21 mouse cellular contexts compared by ENCODE assay signal in genomic region chr5:51541557-51541956, GRCm38 (mm10). TPM values are rescaled to one million over a fixed set of nuclear protein-coding genes. Genes with fewer than 3 reads are reported as not detected.
DNase-seq lines count a peak whose midpoint lies in the region; ATAC-seq and TF ChIP-seq lines count a peak whose summit lies in the region.
"Had no signal": no experiment of that assay in that cellular context is flagged by ENCODE, and none has a peak within 500 bp of the region (broad histone marks: within the 10 kb centered on the region; RNA-seq: fewer than 3 reads in every experiment).

No protein-coding gene starts in this region.

- no peak overlapping the region for H3K4me3 ChIP-seq in gastrocnemius, adult 2 months
- H3K4me3 ChIP-seq in heart, embryonic 15.5 days = no peak overlapping the region
- H3K4me3 ChIP-seq in kidney, adult 2 months (ENCODE audit: insufficient read depth, low read depth, low read length) = no peak overlapping the region
- no peak overlapping the region for H3K4me3 ChIP-seq in kidney, embryonic 14.5 days (ENCODE audit: low read length)
- H3K4me3 ChIP-seq: embryonic facial prominence, embryonic 10.5 days; forebrain, embryonic 13.5 days; hindbrain, embryonic 15.5 days had no signal

- intact Hi-C loops in gastrocnemius, adult 2 months (cut with DNase I) = no loop called here
- intact Hi-C loops in heart, postnatal 10 days (cut with DNase I) = no loop called here

- H3K27me3 ChIP-seq in heart, embryonic 15.5 days = no peaks in the 10 kb centered on the region
- no peaks in the 10 kb centered on the region for H3K27me3 ChIP-seq in kidney, adult 2 months (replicated peaks; ENCODE audit: control insufficient read depth, insufficient read depth, low read length)
- no peaks in the 10 kb centered on the region for H3K27me3 ChIP-seq in kidney, embryonic 14.5 days (ENCODE audit: control insufficient read depth, insufficient read depth, low read length)
- H3K27me3 ChIP-seq: forebrain, embryonic 13.5 days; hindbrain, embryonic 15.5 days had no signal

- no peaks in the 10 kb centered on the region for H3K36me3 ChIP-seq in heart, embryonic 15.5 days
- no peaks in the 10 kb centered on the region; the same call in 1 of the 2 replicates for H3K36me3 ChIP-seq in kidney, adult 2 months (ENCODE audit: control insufficient read depth, insufficient read depth, low read length)
- H3K36me3 ChIP-seq in kidney, embryonic 14.5 days (ENCODE audit: control insufficient read depth, insufficient read depth, low read length) = no peaks in the 10 kb centered on the region
- H3K36me3 ChIP-seq: embryonic facial prominence, embryonic 10.5 days; G1E; hindbrain, embryonic 15.5 days had no signal

- no peak overlapping the region for H3K4me2 ChIP-seq in heart, embryonic 15.5 days
- H3K4me2 ChIP-seq in kidney, embryonic 14.5 days (replicated peaks; ENCODE audit: low read depth, low read length) = no peak overlapping the region
- H3K4me2 ChIP-seq: forebrain, embryonic 13.5 days; hindbrain, embryonic 15.5 days had no signal

- 67% methylated on average over 3 of the region's 3 CpGs for WGBS in heart, embryonic 15.5 days
- WGBS in kidney, adult 2 months = 31% methylated on average over 3 of the region's 3 CpGs
- 82% methylated on average over 3 of the region's 3 CpGs for WGBS in kidney, embryonic 14.5 days

- DNase-seq in gastrocnemius, adult 2 months = no peak
- DNase-seq in gastrocnemius, postnatal 25 days = no peak
- no peak for DNase-seq in heart, postnatal 10 days
- peak; percentile 60 for DNase-seq in kidney, adult 2 months
- DNase-seq in kidney, postnatal 36 days = peak; percentile 40 to 65
- DNase-seq in kidney, postnatal 10 days = no peak
- DNase-seq: adrenal gland, adult 8-10 months; adrenal gland, postnatal 36 days; B cell, adult 2 months; cerebellum, adult 2 months; cerebellum, postnatal 10 days; forebrain, postnatal 0 days; gastrocnemius, postnatal 36 days; heart, adult 11 months had no signal

- ATAC-seq in heart, embryonic 15.5 days (replicated peaks; ENCODE audit: insufficient number of reproducible peaks, insufficient read depth, low FRiP score, low read depth) = no peak
- ATAC-seq in kidney, embryonic 14.5 days (ENCODE audit: low FRiP score, low TSS enrichment) = no peak
- ATAC-seq: CD4-positive, CD25-positive, alpha-beta regulatory T cell, adult 4 months; forebrain, embryonic 13.5 days; forebrain, postnatal 0 days had no signal

- H3K4me1 ChIP-seq in heart, embryonic 15.5 days (replicated peaks) = peaks cover 57% of the 10 kb centered on the region
- H3K4me1 ChIP-seq in kidney, adult 2 months (ENCODE audit: control insufficient read depth, insufficient read depth, low read length) = peaks cover 50% of the 10 kb centered on the region
- H3K4me1 ChIP-seq in kidney, embryonic 14.5 days (ENCODE audit: control insufficient read depth, insufficient read depth, low read length) = no peaks in the 10 kb centered on the region
- H3K4me1 ChIP-seq: embryonic facial prominence, embryonic 10.5 days; hindbrain, embryonic 15.5 days had no signal

- no peak for TF ChIP-seq CTCF in gastrocnemius, adult 2 months (IDR thresholded peaks at IDR 0.05)
- no peak for TF ChIP-seq CTCF in kidney, adult 2 months (conservative IDR thresholded peaks at IDR 0.05; ENCODE audit: insufficient read depth, insufficient read length, low read depth, low read length)

- no peaks in the 10 kb centered on the region for H3K9me3 ChIP-seq in heart, embryonic 15.5 days (replicated peaks)
- no peaks in the 10 kb centered on the region for H3K9me3 ChIP-seq in kidney, embryonic 14.5 days (ENCODE audit: control insufficient read depth, low read length)
- H3K9me3 ChIP-seq: embryonic facial prominence, embryonic 10.5 days; forebrain, embryonic 13.5 days; hindbrain, embryonic 15.5 days had no signal

- peak overlapping the region; percentile 4; the same call in 1 of the 2 replicates for H3K27ac ChIP-seq in gastrocnemius, adult 2 months
- H3K27ac ChIP-seq in heart, embryonic 15.5 days = peak overlapping the region; percentile 47
- peak overlapping the region; percentile 59; the same call in 1 of the 2 replicates for H3K27ac ChIP-seq in kidney, adult 2 months (ENCODE audit: insufficient read depth, low read depth, low read length)
- H3K27ac ChIP-seq in kidney, embryonic 14.5 days (ENCODE audit: low read depth, low read length) = no peak overlapping the region
- H3K27ac ChIP-seq: embryonic facial prominence, embryonic 10.5 days; forebrain, embryonic 13.5 days; hindbrain, embryonic 15.5 days had no signal

- no peak overlapping the region for H3K9ac ChIP-seq in heart, embryonic 15.5 days
- H3K9ac ChIP-seq in kidney, embryonic 14.5 days (ENCODE audit: low read depth, low read length) = no peak overlapping the region
- H3K9ac ChIP-seq: forebrain, embryonic 13.5 days; forebrain, postnatal 0 days; hindbrain, embryonic 15.5 days had no signal

- no peak for TF ChIP-seq POLR2A in kidney, adult 2 months (IDR thresholded peaks at IDR 0.05; ENCODE audit: low read depth, low read length)

RNA-seq across cellular contexts. Expression of gene Ppargc1a, which starts 26.0 kb away (rescaled TPM):
- total RNA-seq in gastrocnemius, adult 2 months (2021) = 10 to 100 TPM; 34.5 to 69.7 TPM
- total RNA-seq in gastrocnemius, postnatal 25 days (2021) = 10 to 100 TPM; 28.9 to 96.0 TPM
- polyA plus RNA-seq in heart, embryonic 15.5 days (2015; fragmentation: Nextera tagmentation; extraction: Ambion mirVana) = 57.1 and 66.0 TPM in 2 replicates
- total RNA-seq in heart, postnatal 10 days (2021) = 100 to 1,000 TPM; 113 to 220 TPM
- polyA plus RNA-seq in kidney, adult 2 months (2012; rRNA removed) = 23.0 and 23.1 TPM in 2 replicates
- 8.3 and 15.8 TPM in 2 replicates for polyA plus RNA-seq in kidney, embryonic 14.5 days (2014; fragmentation: Nextera tagmentation; extraction: Ambion mirVana)
- polyA plus RNA-seq: G1E had no signal

Comparison
In these comparisons a context has a peak if more than half of its experiments do, and no peak if none do; other contexts are left out.
1. DNase-seq: peak in kidney, adult 2 months (single experiment) and kidney, postnatal 36 days (2 of 2); none in gastrocnemius, adult 2 months (single experiment), gastrocnemius, postnatal 25 days (single experiment), heart, postnatal 10 days (0 of 2) and kidney, postnatal 10 days (single experiment).